Mouse (Mus musculus) cerebellum, postnatal 4 days (tissue): ENCODE results near the gene Gal.

Experiments
- DNase-seq, 2 experiments: peaks; one replicate each; pipeline ENCODE4 v3.0.0; 2022; ENCODE audit warnings: low spot score in 2 of 2, mixed read lengths in 1 of 2

Gene Gal

GRCm38 (mm10) chr19:3422488-3422887, 8.1 kb upstream of the Gal start:
- DNase-seq, result no peak

GRCm38 (mm10) chr19:3419251-3419650, 4.9 kb upstream of the Gal start:
- DNase-seq, result no peak

GRCm38 (mm10) chr19:3405531-3406281, 8.6 kb downstream of the Gal start:
- DNase-seq, result no peak

GRCm38 (mm10) chr19:3404030-3404429, 10.3 kb downstream of the Gal start:
- no peak for DNase-seq

- DNase-seq, result no peak
These were observed 12.0 kb downstream of the Gal start for GRCm38 (mm10) chr19:3402390-3402789.

GRCm38 (mm10) chr19:3401943-3402342, 12.4 kb downstream of the Gal start:
- DNase-seq, result peak in 1 of 2 experiments; percentile 28

GRCm38 (mm10) chr19:3401504-3401903, 12.8 kb downstream of the Gal start:
- DNase-seq, result no peak

- DNase-seq, result no peak
These were observed 14.3 kb downstream of the Gal start for GRCm38 (mm10) chr19:3400057-3400456.

- no peak for DNase-seq
These were observed 20.1 kb downstream of the Gal start for GRCm38 (mm10) chr19:3394216-3394615.

- DNase-seq, result no peak
These were observed 22.0 kb downstream of the Gal start for GRCm38 (mm10) chr19:3392384-3392783.

- DNase-seq, result peak; percentile 82 to 91
These were observed 25.3 kb downstream of the Gal start for GRCm38 (mm10) chr19:3389089-3389488.

GRCm38 (mm10) chr19:3388629-3389057, 25.7 kb downstream of the Gal start, which contains the start of gene Tesmin:
Gene Tesmin, plus strand, starts transcription at chr19:3388857.
- peak; percentile 81 to 94 for DNase-seq

- DNase-seq, result no peak
These were observed 26.3 kb downstream of the Gal start for GRCm38 (mm10) chr19:3388061-3388460.

- DNase-seq, result no peak
These were observed 35.7 kb downstream of the Gal start for GRCm38 (mm10) chr19:3378614-3379013.

GRCm38 (mm10) chr19:3376966-3377715, 37.2 kb downstream of the Gal start:
- DNase-seq, result no peak

GRCm38 (mm10) chr19:3375945-3376495, 38.3 kb downstream of the Gal start:
- no peak for DNase-seq

GRCm38 (mm10) chr19:3374028-3374427, 40.3 kb downstream of the Gal start:
- DNase-seq, result no peak

- DNase-seq, result no peak
These were observed 41.0 kb downstream of the Gal start for GRCm38 (mm10) chr19:3373380-3373779.

GRCm38 (mm10) chr19:3368276-3368675, 46.1 kb downstream of the Gal start:
- no peak for DNase-seq

GRCm38 (mm10) chr19:3365089-3365488, 49.3 kb downstream of the Gal start:
- no peak for DNase-seq

- DNase-seq, result no peak
These were observed 50.8 kb downstream of the Gal start for GRCm38 (mm10) chr19:3363510-3363909.
